Mouse (Mus musculus) lung, postnatal 10 days (tissue): ENCODE measurements around the gene Kank1.

Source experiments
- DNase-seq: peaks from one replicate; pipeline ENCODE4 v3.0.0; 2021

Gene Kank1

GRCm38 (mm10) chr19:25373594-25373993 lies 136.8 kb downstream of the Kank1 start:
- no peak for DNase-seq

GRCm38 (mm10) chr19:25374191-25374590 lies 137.4 kb downstream of the Kank1 start:
- no peak for DNase-seq

GRCm38 (mm10) chr19:25374926-25375325 lies 138.2 kb downstream of the Kank1 start:
- DNase-seq = peak; percentile 81

GRCm38 (mm10) chr19:25376871-25377270 lies 140.1 kb downstream of the Kank1 start:
- DNase-seq = no peak

GRCm38 (mm10) chr19:25380675-25381074 lies 143.9 kb downstream of the Kank1 start:
- DNase-seq = no peak

GRCm38 (mm10) chr19:25381972-25382371 lies 145.2 kb downstream of the Kank1 start:
- DNase-seq = no peak

- DNase-seq = no peak
Measured at GRCm38 (mm10) chr19:25382494-25382893, 145.7 kb downstream of the Kank1 start.

- DNase-seq = no peak
Measured at GRCm38 (mm10) chr19:25383386-25384146, 146.8 kb downstream of the Kank1 start.

- no peak for DNase-seq
Measured at GRCm38 (mm10) chr19:25385981-25386380, 149.2 kb downstream of the Kank1 start.

GRCm38 (mm10) chr19:25386679-25387470 lies 150.1 kb downstream of the Kank1 start:
- peak; percentile 61 for DNase-seq

GRCm38 (mm10) chr19:25387902-25388301 lies 151.1 kb downstream of the Kank1 start:
- DNase-seq = no peak

GRCm38 (mm10) chr19:25392135-25392534 lies 155.4 kb downstream of the Kank1 start:
- no peak for DNase-seq

GRCm38 (mm10) chr19:25395035-25395434 lies 158.3 kb downstream of the Kank1 start:
- DNase-seq = peak; percentile 84

GRCm38 (mm10) chr19:25396709-25397266 lies 160.0 kb downstream of the Kank1 start:
- DNase-seq = no peak

GRCm38 (mm10) chr19:25399511-25400211 lies 162.9 kb downstream of the Kank1 start:
- DNase-seq = peak; percentile 72

- DNase-seq = no peak
Measured at GRCm38 (mm10) chr19:25400212-25400913, 163.6 kb downstream of the Kank1 start.

- no peak for DNase-seq
Measured at GRCm38 (mm10) chr19:25401521-25401920, 164.7 kb downstream of the Kank1 start.

- no peak for DNase-seq
Measured at GRCm38 (mm10) chr19:25404163-25404562, 167.4 kb downstream of the Kank1 start.

GRCm38 (mm10) chr19:25405987-25406386 lies 169.2 kb downstream of the Kank1 start:
- DNase-seq = no peak

GRCm38 (mm10) chr19:25406481-25407184 lies 169.9 kb downstream of the Kank1 start:
- DNase-seq = peak; percentile 83

GRCm38 (mm10) chr19:25407185-25407886 lies 170.6 kb downstream of the Kank1 start:
- DNase-seq = peak; percentile 56
